In the genomic region with DNA sequence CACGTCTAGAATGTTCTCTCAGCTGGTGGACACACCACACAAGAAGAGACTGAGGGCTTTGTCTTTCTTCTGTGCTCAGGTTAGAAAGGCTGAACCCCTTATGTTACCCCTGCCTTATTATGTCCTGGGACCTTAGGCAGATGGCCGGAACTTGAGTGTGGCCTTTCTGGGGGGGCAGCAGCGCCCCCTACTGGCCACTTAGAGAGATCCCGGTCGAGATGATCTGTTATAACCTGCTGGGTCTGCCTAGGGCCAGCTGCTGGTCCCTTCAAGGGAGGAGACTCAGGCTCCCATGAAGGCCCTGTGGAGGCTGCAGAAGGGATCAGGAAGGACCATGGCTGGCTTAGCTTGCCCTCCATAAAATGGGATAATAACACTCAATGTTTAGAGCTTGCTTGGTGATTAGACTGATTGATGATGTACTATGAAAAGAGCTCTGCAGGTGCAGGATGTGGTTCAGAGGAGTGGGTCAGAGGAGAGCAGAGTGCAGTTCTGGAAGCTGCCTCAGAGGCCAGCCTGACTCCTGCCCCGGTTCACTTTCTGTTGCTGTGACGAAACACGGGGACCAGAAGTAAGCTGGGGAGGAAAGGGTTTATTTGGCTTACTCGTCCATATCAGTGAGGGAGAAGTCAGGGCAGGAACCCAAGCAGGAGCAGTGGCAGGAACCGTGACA, we compare ENCODE assay signal across 8 mouse cellular contexts. TPM values are rescaled to one million over a fixed set of nuclear protein-coding genes. Genes with fewer than 3 reads are reported as not detected.
DNase-seq lines count a peak whose midpoint lies in the region; ATAC-seq lines count a peak whose summit lies in the region.

No protein-coding gene starts in this region.

- intact Hi-C loops in heart, postnatal 36 days (cut with DNase I), result loop anchor here (1.0 to 5.0 kb wide), 3 partner anchors 46 to 223 kb away; a partner anchor contains a TSS
- intact Hi-C loops in left cerebral cortex, postnatal 10 days (cut with DNase I), result loop anchor here (10.0 kb wide), 1 partner anchor 336 kb away; a partner anchor contains a TSS

- WGBS in midbrain, embryonic 10.5 days, result 41% methylated on average over 10 of the region's 10 CpGs
- WGBS in midbrain, embryonic 16.5 days, result 42% methylated on average over 10 of the region's 10 CpGs
- WGBS in neural tube, embryonic 11.5 days, result 38% methylated on average over 10 of the region's 10 CpGs

- H3K4me2 ChIP-seq in midbrain, embryonic 16.5 days (ENCODE audit: low read length), result no peak overlapping the region
- H3K4me2 ChIP-seq in neural tube, embryonic 11.5 days (ENCODE audit: low read depth), result no peak overlapping the region

- peaks cover 10% of the 10 kb centered on the region for H3K4me1 ChIP-seq in midbrain, embryonic 10.5 days
- peaks cover 3% of the 10 kb centered on the region; the same call in 1 of the 2 replicates for H3K4me1 ChIP-seq in midbrain, embryonic 16.5 days (ENCODE audit: control insufficient read depth, insufficient read depth, low read length)
- H3K4me1 ChIP-seq in neural tube, embryonic 11.5 days (ENCODE audit: control insufficient read depth, insufficient read depth, low read length), result no peaks in the 10 kb centered on the region

- H3K4me3 ChIP-seq in midbrain, embryonic 10.5 days, result no peak overlapping the region
- H3K4me3 ChIP-seq in midbrain, embryonic 16.5 days (ENCODE audit: low read depth, low read length), result no peak overlapping the region
- H3K4me3 ChIP-seq in neural tube, embryonic 11.5 days (ENCODE audit: low read depth, low read length), result no peak overlapping the region

- ATAC-seq in midbrain, embryonic 16.5 days, result no peak
- no peak for ATAC-seq in neural tube, embryonic 11.5 days (ENCODE audit: insufficient read depth, low FRiP score, low TSS enrichment)

- H3K9ac ChIP-seq in midbrain, embryonic 16.5 days (ENCODE audit: low read depth, low read length), result no peak overlapping the region
- no peak overlapping the region for H3K9ac ChIP-seq in neural tube, embryonic 11.5 days (ENCODE audit: low read length)

- no peaks in the 10 kb centered on the region for H3K36me3 ChIP-seq in midbrain, embryonic 10.5 days
- H3K36me3 ChIP-seq in midbrain, embryonic 16.5 days (ENCODE audit: control insufficient read depth, insufficient read depth, low read length), result no peaks in the 10 kb centered on the region
- no peaks in the 10 kb centered on the region for H3K36me3 ChIP-seq in neural tube, embryonic 11.5 days (ENCODE audit: control insufficient read depth, insufficient read depth, low read length)

- no peak overlapping the region for H3K27ac ChIP-seq in midbrain, embryonic 10.5 days (replicated peaks)
- no peak overlapping the region for H3K27ac ChIP-seq in midbrain, embryonic 16.5 days (ENCODE audit: low read length)
- H3K27ac ChIP-seq in neural tube, embryonic 11.5 days (ENCODE audit: low read depth, low read length), result no peak overlapping the region

- peak; percentile 56 to 58 for DNase-seq in adrenal gland, adult 18-20 months (ENCODE audit: low spot score in 2 of 2)
- DNase-seq in adrenal gland, adult 8-10 months, result no peak
- peak; percentile 42 for DNase-seq in midbrain, embryonic 10.5 days (ENCODE audit: low spot score)
- DNase-seq in c-Kit-positive CD71-positive TER-119-positive erythroid progenitor cells, embryonic 14.5 days (ENCODE audit: low spot score), result peak; percentile 30
- DNase-seq in heart, postnatal 36 days, result peak; percentile 58 to 62
- peak; percentile 67 for DNase-seq in neural tube, embryonic 11.5 days (ENCODE audit: low spot score)
- no peak for DNase-seq in left cerebral cortex, postnatal 10 days (ENCODE audit: extremely low spot score in 1 of 2, low spot score in 2 of 2)

- H3K27me3 ChIP-seq in midbrain, embryonic 10.5 days (ENCODE audit: low read depth, poor library complexity, severe bottlenecking), result no peaks in the 10 kb centered on the region; the same call in 1 of the 2 replicates
- no peaks in the 10 kb centered on the region for H3K27me3 ChIP-seq in midbrain, embryonic 16.5 days (ENCODE audit: control insufficient read depth, insufficient read depth, low read depth, low read length)
- H3K27me3 ChIP-seq in neural tube, embryonic 11.5 days (ENCODE audit: control insufficient read depth, insufficient read depth, low read length), result no peaks in the 10 kb centered on the region

- H3K9me3 ChIP-seq in midbrain, embryonic 10.5 days (replicated peaks), result no peaks in the 10 kb centered on the region
- no peaks in the 10 kb centered on the region for H3K9me3 ChIP-seq in midbrain, embryonic 16.5 days (replicated peaks; ENCODE audit: control insufficient read depth, low read length, poor library complexity, severe bottlenecking)
- no peaks in the 10 kb centered on the region for H3K9me3 ChIP-seq in neural tube, embryonic 11.5 days (ENCODE audit: control insufficient read depth, low read length)

RNA-seq across cellular contexts. Expression of a gene that starts 15.6 kb away (rescaled TPM):
- 1,000 to 10,000 TPM; 6,431 to 6,741 TPM for total RNA-seq in adrenal gland, adult 18-20 months (2021)
- total RNA-seq in adrenal gland, adult 8-10 months (2022), result 1,000 to 10,000 TPM; 7,138 to 8,839 (median 8,155) TPM
- 0.07 and 0.09 TPM in 2 replicates for polyA plus RNA-seq in midbrain, embryonic 10.5 days (2016; fragmentation: Nextera tagmentation; extraction: Ambion mirVana)
- polyA plus RNA-seq in midbrain, embryonic 16.5 days (2015; fragmentation: Nextera tagmentation; extraction: Ambion mirVana), result 0.76 and 1.6 TPM in 2 replicates
- total RNA-seq in heart, postnatal 36 days (2021), result under 1 TPM; 0.16 to 0.22 TPM
- 0.16 TPM in 1 of 2 replicates, not detected in the other for polyA plus RNA-seq in neural tube, embryonic 11.5 days (2014; fragmentation: Nextera tagmentation; extraction: Ambion mirVana)
- 1 to 10 TPM; 2.4 to 3.4 TPM for total RNA-seq in left cerebral cortex, postnatal 10 days (2021)

RNA-seq across cellular contexts. Expression of a gene that starts 50.7 kb away (rescaled TPM):
- total RNA-seq in adrenal gland, adult 18-20 months (2021), result 10 to 100 TPM; 10.4 to 21.1 TPM
- 10 to 100 TPM in 3 of 4 experiments, 1 to 10 TPM in 1; 9.5 to 23.8 (median 17.6) TPM for total RNA-seq in adrenal gland, adult 8-10 months (2022)
- polyA plus RNA-seq in midbrain, embryonic 10.5 days (2016; fragmentation: Nextera tagmentation; extraction: Ambion mirVana), result 0.26 and 0.27 TPM in 2 replicates
- 1.6 and 1.9 TPM in 2 replicates for polyA plus RNA-seq in midbrain, embryonic 16.5 days (2015; fragmentation: Nextera tagmentation; extraction: Ambion mirVana)
- total RNA-seq in heart, postnatal 36 days (2021), result 10 to 100 TPM; 20.0 to 20.8 TPM
- polyA plus RNA-seq in neural tube, embryonic 11.5 days (2014; fragmentation: Nextera tagmentation; extraction: Ambion mirVana), result 1.6 and 2.0 TPM in 2 replicates
- total RNA-seq in left cerebral cortex, postnatal 10 days (2021), result 100 to 1,000 TPM; 127 to 132 TPM

Comparison
In these comparisons a context has a peak if more than half of its experiments do, and no peak if none do; other contexts are left out.
1. DNase-seq: peak in adrenal gland, adult 18-20 months (2 of 2), midbrain, embryonic 10.5 days (single experiment), c-Kit-positive CD71-positive TER-119-positive erythroid progenitor cells, embryonic 14.5 days (single experiment), heart, postnatal 36 days (2 of 2) and neural tube, embryonic 11.5 days (single experiment); none in adrenal gland, adult 8-10 months (single experiment) and left cerebral cortex, postnatal 10 days (0 of 2).
2. RNA of a gene that starts 15.6 kb away (total RNA-seq): 7,138 to 8,839 TPM in adrenal gland, adult 8-10 months and 6,431 to 6,741 TPM in adrenal gland, adult 18-20 months; 2.4 to 3.4 TPM in left cerebral cortex, postnatal 10 days and 0.16 to 0.22 TPM in heart, postnatal 36 days; every median in the first group is over 1,000 times any median in the second.
3. RNA of a gene that starts 50.7 kb away (total RNA-seq): 127 to 132 TPM in left cerebral cortex, postnatal 10 days; 9.5 to 23.8 TPM in adrenal gland, adult 8-10 months, 10.4 to 21.1 TPM in adrenal gland, adult 18-20 months and 20.0 to 20.8 TPM in heart, postnatal 36 days; every median in the first group is over 4 times any median in the second.